Mouse (Mus musculus) testis, adult 2 months (tissue): ENCODE results near the gene Sult2a5. TPM values are rescaled to one million over a fixed set of nuclear protein-coding genes. Genes with fewer than 3 reads are reported as not detected.

Source experiments
- H3K27ac ChIP-seq: fragments of 200-500 bp; 2 replicates; pipeline ENCODE4 v1.5.1; 2012; ENCODE audit warnings: low read depth, low read length; ENCODE audit not compliant: control insufficient read depth, insufficient read depth
- H3K27me3 ChIP-seq: fragments of 200-500 bp; 2 replicates; pipeline ENCODE4 v1.6.1; 2012; ENCODE audit warnings: mild to moderate bottlenecking, low read length, moderate library complexity; ENCODE audit not compliant: control insufficient read depth, insufficient read depth
- H3K36me3 ChIP-seq: fragments of 200-500 bp; 2 replicates; pipeline ENCODE4 v1.6.1; 2012; ENCODE audit warnings: mild to moderate bottlenecking, low read length; ENCODE audit not compliant: control insufficient read depth, insufficient read depth
- H3K4me1 ChIP-seq: fragments of 200-500 bp; 2 replicates; pipeline ENCODE4 v1.6.1; 2012; ENCODE audit warnings: low read length; ENCODE audit not compliant: control insufficient read depth, insufficient read depth
- H3K4me3 ChIP-seq: fragments of 200-500 bp; 2 replicates; pipeline ENCODE4 v1.5.1; 2012; ENCODE audit warnings: low read depth, mild to moderate bottlenecking, low read length, moderate library complexity, mixed read lengths; ENCODE audit not compliant: control insufficient read depth
- CTCF ChIP-seq: fragments of 200-500 bp; IDR thresholded peaks from 2 replicates; pipeline ENCODE4 v1.5.1; 2012; ENCODE audit warnings: low read depth, mild to moderate bottlenecking, inconsistent platforms, low read length, moderate library complexity; ENCODE audit not compliant: control insufficient read depth, insufficient read depth, insufficient replicate concordance
- POLR2A ChIP-seq: fragments of 200-500 bp; IDR thresholded peaks from 2 replicates; pipeline ENCODE4 v1.6.1; 2012; ENCODE audit warnings: low read depth, mild to moderate bottlenecking, inconsistent platforms, low read length, moderate library complexity; ENCODE audit not compliant: control insufficient read depth
- polyA plus RNA-seq: library from polyadenylated mRNA; depleted of rRNA; stranded (reverse); fragments of >200 nt; gene quantifications from 2 replicates; pipeline ENCODE4 v1.2.3, GENCODE M21; 2012; rRNA removed

Gene Sult2a5
- polyA plus RNA-seq: not detected in 2 replicates

GRCm38 (mm10) chr7:13623667-13624066 is at the start of gene Sult2a5:
Sult2a5 (plus strand) TSS chr7:13623967.
- H3K27me3 ChIP-seq: no peaks in the 10 kb centered on the region
- no peak for TF ChIP-seq POLR2A
- TF ChIP-seq CTCF: no peak
- no peaks in the 10 kb centered on the region for H3K36me3 ChIP-seq
- H3K4me1 ChIP-seq: no peaks in the 10 kb centered on the region
- H3K4me3 ChIP-seq: no peak within 1 kb of the TSS
- H3K27ac ChIP-seq: no peak within 1 kb of the TSS

Other genes starting within 250 kb of the Sult2a5 start
- not detected in 2 replicates for gene Cabp5, start 225.8 kb upstream of the Sult2a5 start, polyA plus RNA-seq
- not detected in 2 replicates for gene Bsph1, start 173.1 kb upstream of the Sult2a5 start, polyA plus RNA-seq
- gene Bsph2, start 52.9 kb upstream of the Sult2a5 start, polyA plus RNA-seq: 4.6 TPM in 1 of 2 replicates, not detected in the other
- gene Sult2a2, start 109.5 kb downstream of the Sult2a5 start, polyA plus RNA-seq: not detected in 2 replicates
- gene Sult2a1, start 213.4 kb downstream of the Sult2a5 start, polyA plus RNA-seq: not detected in 2 replicates